In the genomic region with DNA sequence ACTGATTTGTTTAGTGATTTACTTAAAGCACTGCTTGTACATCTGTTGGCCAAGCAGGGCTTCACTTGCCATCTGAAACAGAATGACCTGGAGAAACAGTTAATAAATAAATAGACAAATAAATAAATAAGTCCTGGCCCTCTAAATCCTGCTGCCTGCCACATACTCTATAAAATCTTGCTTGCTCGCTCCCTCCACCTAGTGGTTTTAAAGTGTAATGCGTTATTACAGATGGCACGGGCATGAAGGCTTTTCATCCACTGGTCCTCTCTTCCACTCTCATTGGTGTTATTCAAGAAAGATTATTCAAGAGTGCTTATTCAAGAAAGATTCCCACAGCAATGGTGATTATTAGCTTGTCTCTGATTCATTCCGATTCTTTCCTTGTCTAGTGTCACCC, we compare ENCODE assay signal across 8 mouse cellular contexts. TPM values are rescaled to one million over a fixed set of nuclear protein-coding genes. Genes with fewer than 3 reads are reported as not detected.
DNase-seq lines count a peak whose midpoint lies in the region; ATAC-seq and TF ChIP-seq lines count a peak whose summit lies in the region.

No protein-coding gene starts in this region.

- H3K4me1 ChIP-seq in cortical plate, adult 2 months (ENCODE audit: control insufficient read depth, insufficient read depth, low read length), result no peaks in the 10 kb centered on the region
- H3K4me1 ChIP-seq in forebrain, embryonic 12.5 days, result no peaks in the 10 kb centered on the region

- no peaks in the 10 kb centered on the region for H3K9me3 ChIP-seq in forebrain, embryonic 12.5 days

- DNase-seq in layer of hippocampus, adult 11-12 months (ENCODE audit: low spot score), result peak; percentile 52
- no peak for DNase-seq in layer of hippocampus, postnatal 25 days (ENCODE audit: extremely low spot score in 1 of 2, low spot score in 1 of 2)
- DNase-seq in CD4-positive, CD25-positive, alpha-beta regulatory T cell, adult 2 months (ENCODE audit: low read depth, low spot score), result peak; percentile 77
- peak; percentile 24 for DNase-seq in MEL-GATA-1-ER (ENCODE audit: extremely low read depth, low read depth)
- DNase-seq in layer of hippocampus, postnatal 10 days (ENCODE audit: low spot score in 2 of 2), result peak; percentile 13 to 32
- no peak for DNase-seq in gastrocnemius, postnatal 10 days

- TF ChIP-seq CTCF in cortical plate, adult 2 months (IDR thresholded peaks at IDR 0.05; ENCODE audit: extremely low read depth, insufficient read depth, low read length), result peak; percentile 47

- WGBS in forebrain, embryonic 12.5 days, result 16% methylated on average over 4 of the region's 4 CpGs

- H3K9ac ChIP-seq in forebrain, embryonic 12.5 days, result no peak overlapping the region

- no peak overlapping the region for H3K4me2 ChIP-seq in forebrain, embryonic 12.5 days

- ATAC-seq in forebrain, embryonic 12.5 days (ENCODE audit: low FRiP score), result no peak

- no peak for TF ChIP-seq POLR2A in cortical plate, adult 2 months (IDR thresholded peaks at IDR 0.05; ENCODE audit: extremely low read depth, insufficient read depth, low read length)

- no peaks in the 10 kb centered on the region for H3K36me3 ChIP-seq in forebrain, embryonic 12.5 days (replicated peaks)

- H3K27me3 ChIP-seq in forebrain, embryonic 12.5 days, result peaks cover 19% of the 10 kb centered on the region; the same call in 1 of the 2 replicates

- no peak overlapping the region for H3K4me3 ChIP-seq in cortical plate, adult 2 months (ENCODE audit: insufficient read depth, low read length)
- H3K4me3 ChIP-seq in forebrain, embryonic 12.5 days (replicated peaks), result no peak overlapping the region

- H3K27ac ChIP-seq in cortical plate, adult 2 months (ENCODE audit: insufficient read depth, low read length), result no peak overlapping the region
- H3K27ac ChIP-seq in forebrain, embryonic 12.5 days, result no peak overlapping the region

RNA-seq across cellular contexts. Expression of a gene that starts 8.5 kb away (rescaled TPM):
- 1 to 10 TPM; 3.0 to 3.4 TPM for total RNA-seq in layer of hippocampus, postnatal 25 days (2021)
- 4.3 TPM in 2 replicates for polyA plus RNA-seq in cortical plate, adult 2 months (2012; rRNA removed)
- total RNA-seq in layer of hippocampus, postnatal 10 days (2021), result 1 to 10 TPM; 4.0 to 4.3 TPM
- polyA plus RNA-seq in forebrain, embryonic 12.5 days (2016; fragmentation: Nextera tagmentation; extraction: Ambion mirVana), result 0.38 and 0.89 TPM in 2 replicates
- total RNA-seq in gastrocnemius, postnatal 10 days (2021), result 10 to 100 TPM; 29.9 to 35.5 TPM

RNA-seq across cellular contexts. Expression of a gene that starts 32.0 kb away (rescaled TPM):
- total RNA-seq in layer of hippocampus, postnatal 25 days (2021), result under 1 TPM; 0.35 to 0.39 TPM
- polyA plus RNA-seq in cortical plate, adult 2 months (2012; rRNA removed), result 0.17 and 0.25 TPM in 2 replicates
- total RNA-seq in layer of hippocampus, postnatal 10 days (2021), result under 1 TPM; 0.91 to 0.98 TPM
- polyA plus RNA-seq in forebrain, embryonic 12.5 days (2016; fragmentation: Nextera tagmentation; extraction: Ambion mirVana), result 12.6 and 13.4 TPM in 2 replicates
- 1 to 10 TPM; 2.9 to 4.0 TPM for total RNA-seq in gastrocnemius, postnatal 10 days (2021)

RNA-seq across cellular contexts. Expression of a gene that starts 49.3 kb away (rescaled TPM):
- 1 to 10 TPM; 1.1 to 2.4 TPM for total RNA-seq in layer of hippocampus, postnatal 25 days (2021)
- 2.0 and 2.7 TPM in 2 replicates for polyA plus RNA-seq in cortical plate, adult 2 months (2012; rRNA removed)
- total RNA-seq in layer of hippocampus, postnatal 10 days (2021), result 1 to 10 TPM; 4.4 to 4.9 TPM
- 1.0 and 1.3 TPM in 2 replicates for polyA plus RNA-seq in forebrain, embryonic 12.5 days (2016; fragmentation: Nextera tagmentation; extraction: Ambion mirVana)
- 100 to 1,000 TPM; 101 to 115 TPM for total RNA-seq in gastrocnemius, postnatal 10 days (2021)

RNA-seq across cellular contexts. Expression of a gene that starts 51.4 kb away (rescaled TPM):
- total RNA-seq in layer of hippocampus, postnatal 25 days (2021), result 10 to 100 TPM; 30.9 to 43.0 TPM
- 36.8 and 39.6 TPM in 2 replicates for polyA plus RNA-seq in cortical plate, adult 2 months (2012; rRNA removed)
- total RNA-seq in layer of hippocampus, postnatal 10 days (2021), result 10 to 100 TPM; 29.2 to 40.7 TPM
- polyA plus RNA-seq in forebrain, embryonic 12.5 days (2016; fragmentation: Nextera tagmentation; extraction: Ambion mirVana), result 32.3 and 37.3 TPM in 2 replicates
- 10 to 100 TPM; 11.1 to 18.7 TPM for total RNA-seq in gastrocnemius, postnatal 10 days (2021)

Comparison
In these comparisons a context has a peak if more than half of its experiments do, and no peak if none do; other contexts are left out.
1. DNase-seq: peak in layer of hippocampus, adult 11-12 months (single experiment), CD4-positive, CD25-positive, alpha-beta regulatory T cell, adult 2 months (single experiment), MEL-GATA-1-ER (single experiment) and layer of hippocampus, postnatal 10 days (2 of 2); none in layer of hippocampus, postnatal 25 days (0 of 2) and gastrocnemius, postnatal 10 days (single experiment).
2. RNA of a gene that starts 8.5 kb away (total RNA-seq): 29.9 to 35.5 TPM in gastrocnemius, postnatal 10 days; 4.0 to 4.3 TPM in layer of hippocampus, postnatal 10 days and 3.0 to 3.4 TPM in layer of hippocampus, postnatal 25 days; every median in the first group is over 4 times any median in the second.
3. RNA of a gene that starts 49.3 kb away (total RNA-seq): 101 to 115 TPM in gastrocnemius, postnatal 10 days; 4.4 to 4.9 TPM in layer of hippocampus, postnatal 10 days and 1.1 to 2.4 TPM in layer of hippocampus, postnatal 25 days; every median in the first group is over 10 times any median in the second.